Mouse (Mus musculus): ENCODE data around the gene Acp5. TPM values are rescaled to one million over a fixed set of nuclear protein-coding genes. Genes with fewer than 3 reads are reported as not detected.
A peak's percentile ranks its signal among the peaks of the same experiment; 100 is the strongest.

Acp5 gene
- polyA plus RNA-seq, 1 experiment: 47.7 TPM

- no peak for TF ChIP-seq POLR2A (IDR thresholded peaks at IDR 0.05; ENCODE audit: borderline replicate concordance, extremely low read depth, low read depth, low read length)
- H3K4me1 ChIP-seq (ENCODE audit: control insufficient read depth, insufficient read depth, low read length): no peaks in the 10 kb centered on the region
- DNase-seq: no peak
- H3K4me3 ChIP-seq (replicated peaks; ENCODE audit: extremely low read depth, low read depth, low read length): no peak overlapping the region
- 84% methylated on average over 15 of the region's 15 CpGs for WGBS
These were observed 10.1 kb downstream of the Acp5 start for GRCm38 (mm10) chr9:22125246-22126027.

- DNase-seq: no peak
- no peak for TF ChIP-seq CTCF (IDR thresholded peaks at IDR 0.05; ENCODE audit: insufficient read depth, low read length)
- no peak for TF ChIP-seq POLR2A (IDR thresholded peaks at IDR 0.05; ENCODE audit: borderline replicate concordance, extremely low read depth, low read depth, low read length)
- Histone ChIP-seq H3K4me1 (ENCODE audit: control insufficient read depth, insufficient read depth, low read length) (no peaks in the 10 kb centered on the region), H3K4me3 (replicated peaks; ENCODE audit: extremely low read depth, low read depth, low read length) (no peak overlapping the region)
- WGBS: 77% methylated on average over 3 of the region's 3 CpGs
These were observed 11.3 kb downstream of the Acp5 start for GRCm38 (mm10) chr9:22124169-22124568.

GRCm38 (mm10) chr9:22123069-22123609, 12.4 kb downstream of the Acp5 start:
- Histone ChIP-seq H3K4me3 (replicated peaks; ENCODE audit: extremely low read depth, low read depth, low read length) (no peak overlapping the region), H3K4me1 (ENCODE audit: control insufficient read depth, insufficient read depth, low read length) (no peaks in the 10 kb centered on the region)
- no peak for TF ChIP-seq CTCF (IDR thresholded peaks at IDR 0.05; ENCODE audit: insufficient read depth, low read length)
- no peak for TF ChIP-seq POLR2A (IDR thresholded peaks at IDR 0.05; ENCODE audit: borderline replicate concordance, extremely low read depth, low read depth, low read length)
- 75% methylated on average over 7 of the region's 7 CpGs for WGBS
- DNase-seq: no peak

- WGBS: 66% methylated on average over 3 of the region's 3 CpGs
- Histone ChIP-seq H3K4me1 (ENCODE audit: control insufficient read depth, insufficient read depth, low read length) (peaks cover 7% of the 10 kb centered on the region), H3K4me3 (replicated peaks; ENCODE audit: extremely low read depth, low read depth, low read length) (no peak overlapping the region)
- TF ChIP-seq POLR2A (IDR thresholded peaks at IDR 0.05; ENCODE audit: borderline replicate concordance, extremely low read depth, low read depth, low read length) (no peak), CTCF (IDR thresholded peaks at IDR 0.05; ENCODE audit: insufficient read depth, low read length) (no peak)
- no peak for DNase-seq
These were observed 13.5 kb downstream of the Acp5 start for GRCm38 (mm10) chr9:22122005-22122404.

- Histone ChIP-seq H3K4me3 (replicated peaks; ENCODE audit: extremely low read depth, low read depth, low read length) (no peak overlapping the region), H3K4me1 (ENCODE audit: control insufficient read depth, insufficient read depth, low read length) (peaks cover 7% of the 10 kb centered on the region)
- TF ChIP-seq POLR2A (IDR thresholded peaks at IDR 0.05; ENCODE audit: borderline replicate concordance, extremely low read depth, low read depth, low read length): no peak
- TF ChIP-seq CTCF (IDR thresholded peaks at IDR 0.05; ENCODE audit: insufficient read depth, low read length): no peak
- DNase-seq: no peak
These were observed 14.0 kb downstream of the Acp5 start for GRCm38 (mm10) chr9:22121545-22121944.

- Histone ChIP-seq H3K4me1 (ENCODE audit: control insufficient read depth, insufficient read depth, low read length) (peaks cover 11% of the 10 kb centered on the region), H3K4me3 (replicated peaks; ENCODE audit: extremely low read depth, low read depth, low read length) (no peak overlapping the region)
- WGBS: 77% methylated on average over 4 of the region's 4 CpGs
- DNase-seq: no peak
- TF ChIP-seq CTCF (IDR thresholded peaks at IDR 0.05; ENCODE audit: insufficient read depth, low read length): no peak
- no peak for TF ChIP-seq POLR2A (IDR thresholded peaks at IDR 0.05; ENCODE audit: borderline replicate concordance, extremely low read depth, low read depth, low read length)
These were observed 16.0 kb downstream of the Acp5 start for GRCm38 (mm10) chr9:22119543-22119942.

GRCm38 (mm10) chr9:22117754-22118456, 17.6 kb downstream of the Acp5 start:
- WGBS: 35% methylated on average over 10 of the region's 10 CpGs
- TF ChIP-seq POLR2A (IDR thresholded peaks at IDR 0.05; ENCODE audit: borderline replicate concordance, extremely low read depth, low read depth, low read length) (no peak), CTCF (IDR thresholded peaks at IDR 0.05; ENCODE audit: insufficient read depth, low read length) (peak; percentile 15; the same call in 1 of the 2 replicates)
- Histone ChIP-seq H3K4me1 (ENCODE audit: control insufficient read depth, insufficient read depth, low read length) (peaks cover 11% of the 10 kb centered on the region), H3K4me3 (replicated peaks; ENCODE audit: extremely low read depth, low read depth, low read length) (no peak overlapping the region)
- DNase-seq: peak; percentile 31

- peaks cover 11% of the 10 kb centered on the region for H3K4me1 ChIP-seq (ENCODE audit: control insufficient read depth, insufficient read depth, low read length)
- DNase-seq: peak; percentile 89
- H3K4me3 ChIP-seq (replicated peaks; ENCODE audit: extremely low read depth, low read depth, low read length): peak within 1 kb of the TSS; percentile 84
- 1% methylated on average over 52 of the region's 52 CpGs for WGBS
- TF ChIP-seq POLR2A (IDR thresholded peaks at IDR 0.05; ENCODE audit: borderline replicate concordance, extremely low read depth, low read depth, low read length): peak; percentile 91; the same call in 1 of the 2 replicates
- no peak for TF ChIP-seq CTCF (IDR thresholded peaks at IDR 0.05; ENCODE audit: insufficient read depth, low read length)
These were observed 18.6 kb downstream of the Acp5 start, which contains the start of gene Elof1 for GRCm38 (mm10) chr9:22116740-22117426. Gene Elof1 (minus strand): TSS chr9:22117172.

GRCm38 (mm10) chr9:22116086-22116485, 19.4 kb downstream of the Acp5 start:
- no peak for TF ChIP-seq CTCF (IDR thresholded peaks at IDR 0.05; ENCODE audit: insufficient read depth, low read length)
- TF ChIP-seq POLR2A (IDR thresholded peaks at IDR 0.05; ENCODE audit: borderline replicate concordance, extremely low read depth, low read depth, low read length): no peak
- 13% methylated on average over 15 of the region's 15 CpGs for WGBS
- no peak for DNase-seq
- Histone ChIP-seq H3K4me3 (replicated peaks; ENCODE audit: extremely low read depth, low read depth, low read length) (peak overlapping the region; percentile 84), H3K4me1 (ENCODE audit: control insufficient read depth, insufficient read depth, low read length) (peaks cover 11% of the 10 kb centered on the region)
